Mouse (Mus musculus): ENCODE measurements around the gene Hist1h4f. TPM values are rescaled to one million over a fixed set of nuclear protein-coding genes. Genes with fewer than 3 reads are reported as not detected.

Gene Hist1h4f
- total RNA-seq, 2 experiments from 2014 or later: 168 to 177 TPM

- peak; percentile 76 to 78 for DNase-seq (ENCODE audit: low spot score in 2 of 2)
Observed at GRCm38 (mm10) chr13:23516822-23517602, 34.4 kb downstream of the Hist1h4f start.

DNA sequence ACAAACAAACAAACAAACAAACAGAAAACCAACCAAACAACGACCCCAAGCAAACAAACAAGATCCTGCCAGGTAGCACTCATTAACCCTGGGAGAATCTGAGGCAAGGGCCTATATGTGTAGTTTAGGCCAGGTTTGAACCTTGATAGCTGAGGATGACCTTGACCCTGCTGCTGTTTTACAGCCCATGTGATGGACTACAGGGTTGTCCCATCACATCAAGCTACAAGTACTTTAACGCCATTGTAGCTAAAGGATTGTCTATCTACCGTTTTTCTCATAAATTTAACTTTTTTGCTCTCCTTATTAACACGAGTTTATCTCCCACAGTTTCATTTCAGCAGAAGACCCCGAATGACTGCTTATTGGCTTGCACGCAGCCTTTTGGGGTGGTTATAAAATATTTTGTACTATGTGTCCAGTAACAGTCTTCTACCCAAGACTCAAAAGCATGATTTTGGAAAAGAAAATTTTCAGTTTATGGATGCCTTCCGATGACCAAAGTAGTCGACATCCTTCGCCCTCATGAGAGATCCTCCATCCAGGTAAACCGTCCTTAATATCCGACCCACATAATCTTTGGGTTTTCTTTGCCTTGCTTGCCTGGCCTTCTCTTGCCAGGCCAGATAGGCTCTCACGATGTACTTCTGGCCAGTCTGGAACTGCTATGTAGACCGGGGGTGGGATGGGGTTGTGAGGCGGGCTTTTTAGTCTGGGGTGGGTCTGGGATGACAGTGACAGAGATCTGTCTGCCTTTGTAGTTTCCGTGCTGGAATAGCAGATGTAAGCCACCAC, 35.4 kb downstream of the Hist1h4f start:
- no peak for DNase-seq (ENCODE audit: low spot score in 2 of 2)

DNA sequence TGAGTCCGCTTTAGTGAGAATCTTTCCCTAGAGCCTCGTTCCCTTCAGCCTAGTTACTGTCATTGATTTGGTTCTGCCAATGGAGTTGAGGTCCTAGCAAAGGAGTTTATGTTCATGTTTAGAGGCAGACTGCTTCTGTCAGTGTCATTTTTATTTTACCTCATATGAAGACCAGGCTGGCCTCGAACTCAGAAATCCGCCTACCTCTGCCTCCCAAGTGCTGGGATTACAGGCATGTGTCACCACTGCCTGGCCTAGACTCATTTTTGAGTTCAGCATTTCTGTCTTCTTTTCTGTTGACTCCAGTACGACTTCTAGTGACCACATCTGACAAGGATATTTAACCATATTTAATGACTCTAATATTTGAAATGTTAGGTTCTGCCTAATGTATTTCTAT, 36.2 kb downstream of the Hist1h4f start:
- no peak for DNase-seq (ENCODE audit: low spot score in 2 of 2)

- DNase-seq (ENCODE audit: low spot score in 2 of 2): no peak
Observed at GRCm38 (mm10) chr13:23513517-23513916, 37.9 kb downstream of the Hist1h4f start.

- DNase-seq (ENCODE audit: low spot score in 2 of 2): no peak
Observed at GRCm38 (mm10) chr13:23510127-23510526, 41.3 kb downstream of the Hist1h4f start.

DNA sequence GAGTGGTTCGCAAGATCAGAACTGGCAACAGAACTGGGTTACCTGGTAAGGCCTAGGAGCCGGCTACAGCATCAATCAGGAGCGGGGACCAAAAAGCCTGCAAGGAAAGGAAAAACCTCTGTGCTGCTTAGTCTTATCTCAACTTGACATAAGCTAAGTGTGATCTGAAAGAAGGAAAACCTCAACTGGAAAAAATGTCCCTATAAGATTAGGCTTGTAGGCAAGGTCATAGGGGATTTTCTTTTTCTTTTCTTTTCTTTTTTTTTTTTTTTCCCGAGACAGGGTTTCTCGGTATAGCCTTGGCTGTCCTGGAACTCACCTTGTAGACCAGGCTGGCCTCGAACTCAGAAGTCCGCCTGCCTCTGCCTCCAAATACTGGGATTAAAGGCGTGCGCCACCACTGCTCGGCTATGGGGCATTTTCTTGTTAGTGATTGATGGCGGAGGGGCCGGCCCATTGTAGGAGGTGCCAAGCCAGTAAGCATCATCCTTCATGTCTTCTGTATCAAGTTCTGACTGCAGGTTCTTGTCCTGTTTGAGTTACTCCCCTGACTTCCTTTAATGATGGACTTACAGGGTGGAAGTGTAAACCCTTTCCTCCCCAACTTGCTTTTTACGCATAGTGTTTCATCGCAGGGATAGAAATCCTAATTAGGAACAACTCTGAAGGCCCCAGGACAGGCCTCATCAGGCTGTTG, 44.5 kb downstream of the Hist1h4f start:
- DNase-seq (ENCODE audit: low spot score in 2 of 2): no peak

- peak in 1 of 2 experiments; percentile 26 for DNase-seq (ENCODE audit: low spot score in 2 of 2)
Observed at GRCm38 (mm10) chr13:23506351-23506750, 45.1 kb downstream of the Hist1h4f start.

DNA sequence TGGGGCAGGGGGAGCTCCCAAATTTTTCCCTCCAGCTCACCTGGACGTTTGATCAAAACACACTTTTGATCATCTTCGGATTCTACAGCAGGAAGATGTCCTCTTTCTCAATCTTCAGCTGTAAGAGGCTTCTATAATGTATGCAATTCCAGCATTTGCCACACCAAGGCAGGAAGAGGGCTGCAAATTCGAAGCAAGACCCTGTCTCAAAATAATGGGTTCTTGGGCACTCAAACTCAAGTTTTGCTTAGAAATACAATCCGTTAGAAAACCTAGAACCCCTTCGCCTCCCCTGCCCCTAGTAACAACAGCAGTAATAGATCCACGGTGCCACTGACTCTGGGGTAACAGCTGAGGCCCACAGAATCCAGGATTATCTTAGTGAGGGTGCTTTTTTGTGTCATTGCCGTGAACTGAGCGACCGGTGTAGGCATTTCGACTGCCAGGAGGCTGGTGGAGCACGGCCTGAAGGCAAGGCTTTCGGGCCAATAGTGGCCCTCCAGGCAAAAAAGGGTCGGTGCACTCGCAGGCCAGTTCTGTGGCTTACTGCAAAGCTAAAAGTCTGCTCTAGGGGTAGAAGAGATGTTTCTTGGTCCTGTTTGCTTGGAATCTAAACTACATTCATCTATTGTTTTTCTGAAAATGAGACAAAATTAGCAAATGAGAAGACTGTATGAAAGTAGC, 45.6 kb downstream of the Hist1h4f start:
- no peak for DNase-seq (ENCODE audit: low spot score in 2 of 2)

GRCm38 (mm10) chr13:23503797-23504196, 47.7 kb downstream of the Hist1h4f start:
- DNase-seq (ENCODE audit: low spot score in 2 of 2): peak; percentile 51 to 67

GRCm38 (mm10) chr13:23502916-23503315, 48.5 kb downstream of the Hist1h4f start:
- no peak for DNase-seq (ENCODE audit: low spot score in 2 of 2)

GRCm38 (mm10) chr13:23502031-23502567, 49.3 kb downstream of the Hist1h4f start:
- no peak for DNase-seq (ENCODE audit: low spot score in 2 of 2)

DNA sequence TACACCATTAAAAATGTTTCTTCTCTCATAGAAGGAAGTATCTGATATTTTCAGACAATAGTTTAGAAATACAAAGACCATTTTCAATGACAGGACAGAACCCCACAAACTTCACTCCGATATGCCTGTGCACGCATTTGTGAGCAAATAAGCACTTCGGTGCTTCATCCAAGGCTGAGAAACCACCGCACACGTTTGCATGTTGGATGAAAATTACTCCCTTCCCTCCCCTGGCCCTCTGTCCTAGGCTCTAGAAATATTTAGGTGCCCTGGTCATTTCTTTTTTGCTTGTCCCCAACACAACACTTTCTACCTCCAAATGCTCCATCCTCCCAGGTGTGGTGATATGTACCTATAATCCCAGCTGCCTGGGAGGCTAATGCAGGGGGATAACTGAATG, 49.9 kb downstream of the Hist1h4f start:
- DNase-seq (ENCODE audit: low spot score in 2 of 2): no peak

Small RNA genes lying within 50 kb of the gene (microRNA-seq; reads per million reads assigned to microRNA genes)
- gene Gm44297 (0 reads per million in 2 experiments), gene Gm44359 (0 reads per million in 2 experiments), gene Gm44394 (0 reads per million in 2 experiments), gene n-TStga1 (0 to 0.42 reads per million in 2 experiments)

Other genes starting within 250 kb of the Hist1h4f start
- gene Zfp322a, start 182.4 kb downstream of the Hist1h4f start, total RNA-seq (2021): 10 to 100 TPM; 29.5 to 31.7 TPM
- gene Abt1, start 127.8 kb downstream of the Hist1h4f start, total RNA-seq (2021): 1 to 10 TPM; 9.0 to 9.5 TPM
- not detected for gene Btn1a1, start 85.7 kb downstream of the Hist1h4f start, total RNA-seq (2021)
- 1 to 10 TPM; 1.3 to 1.9 TPM for gene Btn2a2, start 62.8 kb downstream of the Hist1h4f start, total RNA-seq (2021)
- gene Hist1h4h, start 20.6 kb downstream of the Hist1h4f start, total RNA-seq (2021): 100 to 1,000 TPM; 329 to 333 TPM
- gene Hist1h2af, start 17.7 kb downstream of the Hist1h4f start, total RNA-seq (2021): 1 to 10 TPM; 1.5 to 3.4 TPM
- 1 to 10 TPM; 3.1 to 3.5 TPM for gene Hist1h3g, start 16.2 kb downstream of the Hist1h4f start, total RNA-seq (2021)
- gene Hist1h2bh, start 8.3 kb downstream of the Hist1h4f start, total RNA-seq (2021): under 1 TPM; 0.54 to 0.67 TPM
- 10 to 100 TPM; 16.3 to 17.0 TPM for gene Hist1h3f, start 7.6 kb downstream of the Hist1h4f start, total RNA-seq (2021)
- gene Hist1h1d, start 1.6 kb upstream of the Hist1h4f start, total RNA-seq (2021): 1 to 10 TPM; 3.1 to 3.7 TPM
- 10 to 100 TPM; 47.4 to 48.5 TPM for gene Hist1h3e, start 10.7 kb upstream of the Hist1h4f start, total RNA-seq (2021)
- gene Hist1h2ae, start 19.6 kb upstream of the Hist1h4f start, total RNA-seq (2021): 1 to 10 TPM; 4.3 to 7.1 TPM
- 10 to 100 TPM; 61.6 to 70.8 TPM for gene Hist1h2bg, start 19.7 kb upstream of the Hist1h4f start, total RNA-seq (2021)
- gene Hist1h2bf, start 22.5 kb upstream of the Hist1h4f start, total RNA-seq (2021): 10 to 100 TPM; 14.7 to 26.1 TPM
- gene Hist1h2ad, start 22.7 kb upstream of the Hist1h4f start, total RNA-seq (2021): 10 to 100 TPM in 1 of 2 experiments, 1 to 10 TPM in 1; 6.3 to 11.0 TPM
- 10 to 100 TPM in 1 of 2 experiments, 1 to 10 TPM in 1; 9.3 to 10.4 TPM for gene Hist1h3d, start 24.1 kb upstream of the Hist1h4f start, total RNA-seq (2021)
- 100 to 1,000 TPM; 166 to 191 TPM for gene Hist1h4d, start 29.9 kb upstream of the Hist1h4f start, total RNA-seq (2021)
- gene Hist1h2be, start 69.5 kb upstream of the Hist1h4f start, total RNA-seq (2021): 1 to 10 TPM; 7.9 TPM
- 10 to 100 TPM; 49.2 to 54.0 TPM for gene Hist1h1e, start 70.9 kb upstream of the Hist1h4f start, total RNA-seq (2021)
- 1 to 10 TPM; 2.4 to 2.5 TPM for gene Hist1h2ac, start 132.3 kb upstream of the Hist1h4f start, total RNA-seq (2021)
- gene Hist1h2bc, start 132.6 kb upstream of the Hist1h4f start, total RNA-seq (2021): 10 to 100 TPM; 29.7 to 32.4 TPM
- gene Hist1h1t, start 144.2 kb upstream of the Hist1h4f start, total RNA-seq (2021): not detected
- 100 to 1,000 TPM; 114 to 117 TPM for gene Hist1h4c, start 146.8 kb upstream of the Hist1h4f start, total RNA-seq (2021)
- 1 to 10 TPM; 3.4 to 3.9 TPM for gene Hfe, start 159.2 kb upstream of the Hist1h4f start, total RNA-seq (2021)
- gene Hist1h1c, start 187.2 kb upstream of the Hist1h4f start, total RNA-seq (2021): 10 to 100 TPM; 55.8 to 61.1 TPM
- gene Hist1h3c, start 194.0 kb upstream of the Hist1h4f start, total RNA-seq (2021): not detected
- 10 to 100 TPM; 17.8 to 19.6 TPM for gene Hist1h2bb, start 195.1 kb upstream of the Hist1h4f start, total RNA-seq (2021)
- 10 to 100 TPM; 17.2 to 22.5 TPM for gene Hist1h2ab, start 199.5 kb upstream of the Hist1h4f start, total RNA-seq (2021)
- 1 to 10 TPM; 4.3 to 9.9 TPM for gene Hist1h3b, start 200.6 kb upstream of the Hist1h4f start, total RNA-seq (2021)
- gene Hist1h4b, start 205.4 kb upstream of the Hist1h4f start, total RNA-seq (2021): 10 to 100 TPM; 92.6 to 94.4 TPM
- 10 to 100 TPM; 64.4 to 74.0 TPM for gene Hist1h4a, start 209.6 kb upstream of the Hist1h4f start, total RNA-seq (2021)
- gene Hist1h3a, start 210.7 kb upstream of the Hist1h4f start, total RNA-seq (2021): 10 to 100 TPM; 42.3 to 45.0 TPM
- 10 to 100 TPM; 24.9 to 25.2 TPM for gene Hist1h1a, start 212.0 kb upstream of the Hist1h4f start, total RNA-seq (2021)
- not detected for gene Trim38, start 218.3 kb upstream of the Hist1h4f start, total RNA-seq (2021)